Mouse (Mus musculus): ENCODE measurements around the gene Sorbs2.

Gene Sorbs2

DNA sequence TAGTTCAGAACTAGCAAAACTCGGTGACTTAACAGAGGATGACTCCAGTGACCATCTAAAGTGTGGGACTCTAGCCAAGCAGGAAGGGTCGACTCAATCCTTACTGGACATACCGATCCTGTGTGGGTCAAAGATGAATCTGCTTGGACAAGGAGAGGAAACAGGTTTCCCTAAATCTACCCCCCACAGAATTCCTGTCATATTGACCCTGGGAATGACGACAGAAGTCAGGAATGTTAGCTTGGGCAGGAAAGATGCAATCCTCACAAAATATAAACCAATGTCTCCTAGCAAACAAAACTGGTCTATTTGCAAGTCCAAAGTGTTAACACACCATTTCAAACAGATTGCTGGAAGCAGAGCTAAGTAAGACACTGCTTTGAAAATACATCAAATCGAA, 118.8 kb downstream of the Sorbs2 start:
- no peak for DNase-seq (ENCODE audit: low spot score)

DNA sequence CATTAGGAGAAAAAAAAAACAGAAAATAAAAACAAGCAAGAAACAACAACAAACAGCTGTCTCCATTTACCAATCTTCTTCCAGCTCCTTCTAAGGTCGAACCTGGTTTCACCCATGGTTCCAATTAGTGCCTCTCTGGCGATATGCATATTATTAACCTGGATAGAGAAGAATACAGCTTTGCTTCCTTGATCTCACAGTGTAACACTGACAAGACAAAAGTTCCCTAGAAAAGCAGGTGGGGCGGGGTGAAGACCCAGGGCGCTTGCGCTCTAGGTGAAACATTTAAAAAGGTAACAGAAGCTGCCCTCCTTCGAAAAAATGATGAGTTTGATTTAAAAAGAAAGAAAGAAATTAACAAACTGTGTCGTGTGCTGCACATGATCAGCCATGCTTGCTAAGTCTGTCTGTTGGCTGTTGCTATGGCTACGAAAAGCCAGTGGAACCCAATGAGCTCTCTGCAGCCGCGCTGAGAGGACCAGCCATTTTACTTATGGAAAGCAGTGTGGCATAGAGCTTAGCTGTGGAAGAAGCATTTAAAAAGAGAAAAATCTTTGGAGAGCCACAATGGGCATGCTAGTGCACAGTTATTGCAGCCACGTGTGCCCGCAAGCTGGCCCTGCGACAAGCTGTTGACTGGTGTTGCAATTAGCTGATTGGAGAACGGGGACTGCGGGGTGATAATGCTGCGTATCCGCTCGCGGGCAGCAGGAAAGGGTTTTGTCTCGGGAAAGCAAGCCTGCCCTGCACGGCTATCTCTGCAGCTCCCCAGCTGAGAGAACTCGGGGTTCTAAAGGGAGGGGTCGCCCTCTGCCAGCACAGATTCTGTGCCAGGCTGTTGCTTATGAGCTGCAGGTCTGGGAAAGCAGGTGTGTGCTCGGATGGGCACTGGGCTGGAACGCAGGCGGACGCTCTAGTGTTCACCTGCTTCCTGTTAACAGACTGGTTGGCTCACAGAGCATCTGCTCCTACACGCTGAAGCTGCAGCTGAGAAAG, 120.0 kb downstream of the Sorbs2 start:
- peak; percentile 18 for DNase-seq (ENCODE audit: low spot score)

DNA sequence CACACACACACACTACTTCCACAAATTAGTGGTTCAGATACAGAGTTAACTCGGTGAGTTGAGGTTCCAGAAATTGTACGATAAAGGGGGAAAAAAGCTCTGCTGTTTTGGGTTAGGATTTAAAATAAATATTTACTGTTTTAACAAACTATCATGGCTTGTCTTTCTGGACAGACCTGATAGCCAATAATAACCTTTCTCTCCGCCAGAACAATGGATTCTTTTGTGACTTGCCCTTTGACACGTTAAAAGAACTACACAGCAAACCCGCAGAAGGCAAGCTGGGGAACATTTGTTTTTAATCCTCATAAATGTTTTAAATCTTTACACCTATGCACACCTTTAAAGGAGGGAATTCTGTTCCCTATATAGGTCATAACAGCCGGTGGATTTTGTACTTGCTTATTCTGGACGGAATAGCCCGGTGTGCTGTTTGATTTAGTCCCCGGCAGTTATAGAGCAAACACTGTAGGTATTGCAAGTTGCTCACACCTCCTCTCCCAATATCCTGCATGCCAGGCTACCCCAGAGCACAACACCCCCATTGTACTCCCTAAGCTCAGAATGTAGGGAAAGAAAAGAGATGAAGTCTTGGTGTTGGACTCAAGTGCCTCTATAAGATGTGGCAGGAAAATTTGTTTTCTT, 121.0 kb downstream of the Sorbs2 start:
- DNase-seq (ENCODE audit: low spot score): no peak

DNA sequence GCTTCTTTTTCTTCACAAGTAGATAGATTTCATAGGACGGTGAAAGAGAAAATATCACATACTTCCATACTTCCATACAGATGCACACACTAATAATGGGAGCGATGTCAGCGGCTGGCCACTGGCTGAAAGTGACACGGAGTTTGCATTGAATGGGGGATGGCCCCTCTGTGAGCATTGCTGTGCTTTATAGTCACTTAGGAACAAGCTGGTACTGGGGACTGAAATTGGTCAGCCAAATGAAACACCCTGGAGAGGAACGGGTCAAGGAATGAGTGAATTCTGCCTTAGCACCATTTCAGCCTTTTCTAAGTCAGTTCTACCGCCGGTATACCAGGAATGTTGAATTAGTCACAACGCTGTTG, 121.5 kb downstream of the Sorbs2 start:
- no peak for DNase-seq (ENCODE audit: low spot score)

DNA sequence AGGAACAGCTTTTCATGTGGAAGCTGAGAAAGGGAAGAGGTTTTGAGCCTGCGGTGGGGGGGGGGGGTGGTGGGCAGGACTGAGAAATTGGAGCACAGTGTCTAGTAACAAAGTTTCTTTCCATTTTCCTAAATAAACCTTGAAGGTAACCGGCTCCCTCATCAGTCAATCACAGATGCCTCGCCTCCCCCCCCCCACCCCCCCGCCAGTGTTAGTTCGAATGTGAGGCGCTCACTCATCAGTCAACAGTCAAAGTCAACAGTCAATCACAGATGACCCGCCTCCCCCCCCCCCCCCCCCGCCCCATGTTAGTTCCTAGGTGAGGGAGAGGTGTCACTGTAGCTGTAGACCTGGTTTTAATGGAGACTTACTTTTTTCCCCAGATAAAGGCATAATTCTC, 123.4 kb downstream of the Sorbs2 start:
- DNase-seq (ENCODE audit: low spot score): no peak

DNA sequence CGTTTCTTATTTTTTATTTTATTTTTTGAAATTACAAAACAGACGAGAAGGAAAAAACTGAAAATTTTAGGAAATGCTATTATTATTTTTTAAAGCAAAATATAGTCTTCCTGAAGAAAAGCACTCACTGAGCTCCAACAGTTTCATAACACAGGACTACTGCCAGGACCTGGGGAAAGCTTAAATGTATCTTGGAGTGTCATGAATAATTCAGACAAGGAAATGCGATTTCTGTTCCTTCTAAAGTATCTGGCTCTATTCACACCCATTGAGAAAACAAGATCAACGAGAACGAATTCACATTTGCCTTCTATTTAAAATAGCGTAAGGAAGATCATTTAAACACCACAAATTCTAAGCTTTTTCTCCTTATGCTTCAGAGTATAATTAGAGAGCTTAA, 127.6 kb downstream of the Sorbs2 start:
- no peak for DNase-seq (ENCODE audit: low spot score)

DNA sequence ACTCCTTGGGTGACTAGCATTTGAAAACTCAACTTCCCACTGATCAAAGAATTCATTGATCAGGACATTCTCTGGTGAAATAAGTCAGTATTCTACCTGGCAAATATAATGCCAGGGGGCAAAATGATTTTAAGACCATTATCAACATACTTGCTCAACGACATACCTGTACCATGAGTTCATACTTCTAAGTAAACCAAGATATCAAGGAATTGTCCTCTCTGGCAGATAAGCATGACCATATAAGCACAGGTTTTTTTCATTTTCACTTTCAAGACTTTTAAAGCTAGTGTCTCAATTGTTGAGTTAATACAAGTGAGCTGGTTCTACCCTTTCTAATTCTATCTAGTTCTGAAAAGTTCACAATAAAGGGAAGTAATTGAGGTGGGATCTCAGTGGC, 130.2 kb downstream of the Sorbs2 start:
- no peak for DNase-seq (ENCODE audit: low spot score)

DNA sequence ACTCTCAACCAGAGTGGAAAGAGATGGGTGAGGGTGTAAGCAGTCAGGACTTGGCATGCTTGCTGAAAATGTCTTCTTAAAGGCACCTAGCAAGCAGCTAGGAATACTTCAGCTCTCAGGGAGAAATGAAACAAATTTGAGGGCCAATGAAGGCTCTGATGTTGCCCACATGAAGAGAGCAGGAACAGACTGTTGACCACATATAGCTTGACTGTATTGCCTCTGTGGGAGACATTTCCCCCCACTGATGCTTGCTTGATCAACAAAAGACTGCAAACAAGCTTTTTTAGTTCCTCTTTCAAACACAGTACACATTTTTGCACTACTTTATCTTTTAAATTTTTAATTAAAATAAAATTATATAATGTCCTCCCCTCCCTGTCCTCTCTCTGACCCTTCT, 131.9 kb downstream of the Sorbs2 start:
- no peak for DNase-seq (ENCODE audit: low spot score)

DNA sequence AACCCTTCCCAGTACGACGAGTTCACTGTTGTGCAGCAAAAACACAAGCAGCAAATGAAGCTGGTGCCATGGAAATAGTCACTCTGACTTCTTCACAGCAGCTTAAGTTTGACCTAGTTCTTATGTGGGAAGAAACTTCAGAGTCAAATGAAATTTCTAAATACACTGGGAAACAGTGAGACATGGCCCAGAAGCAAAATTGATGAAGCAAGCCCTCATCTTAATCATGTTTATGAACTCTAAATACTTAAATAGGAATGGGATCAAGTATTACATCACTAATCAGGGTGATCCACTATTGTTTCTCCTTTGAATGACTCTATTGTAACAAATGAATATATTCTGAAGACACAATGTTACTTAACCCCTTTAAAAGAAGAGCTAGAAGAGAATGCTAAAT, 137.1 kb downstream of the Sorbs2 start:
- DNase-seq (ENCODE audit: low spot score): no peak

DNA sequence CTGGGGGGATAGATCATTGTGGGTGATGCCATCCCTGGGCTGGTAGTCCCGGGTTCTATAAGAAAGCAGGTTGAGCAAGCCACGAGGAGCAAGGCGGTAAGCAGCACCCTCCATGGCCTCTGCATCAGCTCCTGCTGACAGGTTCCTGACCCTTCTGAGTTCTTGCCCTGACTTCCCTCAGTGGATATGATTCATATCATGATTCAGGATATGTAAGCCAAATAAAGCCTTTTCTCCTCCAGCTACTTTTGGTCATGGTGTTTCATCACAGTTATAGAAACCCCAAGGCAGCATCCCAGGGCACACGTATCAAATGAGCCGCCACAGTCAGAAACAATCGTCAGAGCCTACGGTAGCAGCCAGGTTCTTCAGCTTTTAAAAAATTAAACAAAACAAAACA, 141.5 kb downstream of the Sorbs2 start:
- DNase-seq (ENCODE audit: low spot score): no peak

DNA sequence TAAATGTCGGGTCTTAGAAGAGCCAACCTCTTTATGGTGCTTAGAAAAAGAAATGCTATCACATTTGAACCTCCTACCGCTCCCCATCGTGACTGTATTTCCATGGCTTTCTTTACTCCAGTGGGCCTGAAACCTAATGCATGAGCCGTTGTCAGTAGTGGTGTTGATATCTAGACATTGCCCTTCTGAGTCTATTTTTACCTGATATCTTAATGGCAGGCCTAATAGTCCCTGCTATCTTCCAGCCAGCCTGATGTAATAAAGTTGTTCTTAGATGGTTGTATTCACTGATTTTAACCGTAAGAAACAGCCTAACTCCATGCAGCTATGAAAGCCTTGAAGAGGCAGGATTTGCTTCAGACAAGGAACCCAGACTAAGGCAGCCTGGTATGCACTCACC, 142.4 kb downstream of the Sorbs2 start:
- DNase-seq (ENCODE audit: low spot score): no peak

DNA sequence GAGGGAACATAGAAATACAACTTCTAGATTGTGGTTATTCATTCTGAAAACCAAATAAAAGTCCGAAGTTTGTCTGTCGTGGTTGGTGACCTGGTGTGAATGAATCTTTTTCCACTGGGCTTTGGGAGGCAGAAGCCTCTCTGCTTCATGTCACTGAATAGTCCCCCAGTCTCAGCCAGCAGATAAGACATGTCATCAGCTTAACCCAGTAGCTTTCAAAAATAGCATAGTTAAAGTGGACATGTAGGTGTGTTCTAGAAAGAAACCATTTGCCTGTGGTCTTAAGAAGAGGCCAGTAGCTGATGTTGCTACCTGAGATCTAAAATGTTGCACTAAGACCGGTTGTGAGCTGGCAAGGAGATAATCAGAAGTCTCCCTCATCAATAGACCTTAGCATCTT, 150.4 kb downstream of the Sorbs2 start:
- no peak for DNase-seq (ENCODE audit: low spot score)

DNA sequence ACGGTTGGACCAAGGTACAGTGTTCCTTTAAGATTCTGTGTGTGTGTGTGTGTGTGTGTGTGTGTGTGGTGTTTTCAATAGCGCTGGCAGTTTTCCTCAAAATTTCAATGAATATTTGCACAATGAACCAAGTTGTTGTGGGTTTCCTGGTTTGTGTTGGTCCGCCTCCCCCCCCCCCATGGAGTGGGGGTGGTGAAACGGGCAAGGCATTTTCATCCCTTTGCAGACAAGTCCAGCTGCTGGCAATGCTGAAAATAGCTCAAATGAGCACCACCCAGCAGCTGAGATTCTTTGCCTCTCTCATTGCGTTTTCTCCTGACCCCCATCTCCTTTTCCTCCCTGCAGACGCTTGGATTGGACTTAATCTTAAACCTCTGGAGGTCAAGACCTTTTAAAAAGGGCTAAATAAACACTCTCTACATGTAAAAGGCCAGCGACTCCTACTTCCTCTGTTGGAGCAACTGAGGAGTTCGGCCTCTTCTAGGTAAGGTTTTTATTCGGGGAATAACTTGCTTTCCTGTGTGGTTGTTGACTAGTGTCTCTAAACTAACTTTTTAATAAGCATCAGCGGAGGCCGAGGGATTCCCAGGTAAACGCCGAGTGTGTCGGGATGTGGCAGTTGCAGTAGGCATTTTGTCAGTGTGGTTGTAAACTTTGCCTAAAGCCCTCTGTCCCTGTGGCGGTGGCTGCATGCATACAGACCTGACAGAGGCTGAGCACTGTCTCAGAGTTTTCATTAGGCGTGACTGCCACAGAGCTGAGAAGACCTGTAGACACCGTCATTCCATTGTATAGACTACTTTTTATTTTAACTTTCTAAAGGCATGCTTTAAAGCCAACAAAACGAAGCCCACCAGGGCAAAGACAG, 151.1 kb downstream of the Sorbs2 start:
- no peak for DNase-seq (ENCODE audit: low spot score)

DNA sequence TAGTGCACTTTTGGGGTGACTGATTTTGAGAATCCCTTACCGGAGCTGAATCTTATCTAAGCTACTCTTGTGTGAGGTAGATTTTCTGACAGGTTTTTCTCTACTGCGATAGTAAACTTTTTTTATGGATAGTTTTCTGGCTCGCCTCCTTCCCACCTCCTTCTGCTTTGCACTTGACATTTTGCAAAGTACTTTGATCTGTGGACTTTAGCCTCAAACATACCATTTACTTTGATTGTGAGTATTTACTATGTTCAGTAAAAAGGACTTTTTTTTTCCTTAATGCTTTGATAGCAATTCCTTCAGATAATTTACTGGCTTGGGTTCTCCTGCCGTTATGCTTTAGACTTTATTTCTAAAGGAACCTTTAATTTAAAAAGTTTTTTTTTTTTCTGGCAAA, 151.9 kb downstream of the Sorbs2 start:
- DNase-seq (ENCODE audit: low spot score): no peak

DNA sequence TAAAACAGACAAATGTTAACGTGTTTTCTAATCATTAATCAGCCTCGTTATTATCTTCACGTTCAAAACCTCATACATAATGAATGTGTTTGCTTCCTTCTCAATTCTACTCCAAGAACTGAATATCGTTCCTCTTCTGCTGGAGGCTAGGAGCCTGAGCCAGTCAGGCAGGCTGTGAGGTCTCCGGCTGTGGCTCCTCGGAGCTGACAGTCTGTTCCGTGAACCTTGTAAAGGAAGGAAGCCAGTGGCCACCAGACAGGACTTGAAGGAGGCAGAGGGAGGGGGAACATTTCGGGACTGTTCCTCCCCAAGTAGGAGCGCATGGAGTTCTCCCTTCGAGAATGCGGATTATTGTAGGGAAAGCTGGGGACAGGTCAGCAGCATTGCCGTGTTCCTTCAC, 153.0 kb downstream of the Sorbs2 start:
- DNase-seq (ENCODE audit: low spot score): no peak

DNA sequence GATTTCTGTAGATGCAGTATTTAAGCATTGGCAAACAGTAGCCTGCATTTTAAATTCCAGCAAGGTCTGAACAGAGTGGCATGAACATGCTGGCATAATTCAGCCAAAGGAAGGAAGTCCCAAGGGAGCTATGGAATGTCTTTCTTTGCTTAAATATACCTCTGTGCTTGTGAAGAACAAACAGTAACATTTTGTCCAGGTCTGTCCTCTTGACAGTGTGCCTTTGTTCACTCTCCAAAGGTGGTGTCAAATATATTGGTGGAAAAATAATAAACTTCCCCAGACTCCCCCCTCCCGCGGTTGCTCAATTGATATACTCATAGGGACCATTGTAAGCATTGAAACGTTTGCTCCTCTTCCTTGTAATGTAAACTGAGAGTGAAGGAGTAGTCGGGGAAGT, 154.0 kb downstream of the Sorbs2 start:
- DNase-seq (ENCODE audit: low spot score): no peak

DNA sequence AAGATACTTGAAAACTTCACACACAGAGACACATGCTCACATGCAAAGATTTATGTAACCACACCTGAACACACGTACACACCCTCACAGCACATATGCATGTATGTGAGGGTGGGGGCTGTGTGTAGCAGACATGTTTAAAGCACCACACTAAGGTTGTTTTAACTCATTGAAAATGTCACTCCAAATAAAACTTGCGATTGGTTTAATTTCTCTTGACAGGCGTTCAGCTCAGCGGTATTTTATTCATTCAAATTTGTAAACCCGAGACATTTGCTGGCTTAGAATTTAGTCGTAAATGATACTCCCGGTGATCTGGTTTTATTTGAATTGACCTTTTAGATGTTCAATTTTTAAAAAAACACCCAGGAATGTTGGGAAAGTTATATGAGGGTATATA, 158.6 kb downstream of the Sorbs2 start:
- DNase-seq (ENCODE audit: low spot score): no peak

DNA sequence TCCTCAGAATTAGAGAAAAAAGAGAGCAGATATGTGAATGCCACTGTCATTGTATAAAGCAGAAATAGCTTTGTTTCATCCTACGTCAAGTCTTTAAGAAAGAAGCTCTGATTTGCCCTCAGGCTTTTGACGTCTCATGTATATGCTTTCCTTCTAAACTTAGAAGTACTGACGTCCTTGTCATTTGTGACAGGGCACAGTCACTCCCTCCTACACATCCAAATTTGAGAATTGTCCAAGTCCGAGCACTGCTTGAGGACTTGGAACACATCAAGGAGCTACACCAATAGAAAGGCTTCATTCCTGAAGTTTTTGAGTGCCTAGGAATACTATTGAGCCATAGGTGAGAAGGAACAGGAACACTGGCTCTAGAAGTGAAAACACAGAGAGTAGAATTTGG, 165.6 kb downstream of the Sorbs2 start:
- no peak for DNase-seq (ENCODE audit: low spot score)

DNA sequence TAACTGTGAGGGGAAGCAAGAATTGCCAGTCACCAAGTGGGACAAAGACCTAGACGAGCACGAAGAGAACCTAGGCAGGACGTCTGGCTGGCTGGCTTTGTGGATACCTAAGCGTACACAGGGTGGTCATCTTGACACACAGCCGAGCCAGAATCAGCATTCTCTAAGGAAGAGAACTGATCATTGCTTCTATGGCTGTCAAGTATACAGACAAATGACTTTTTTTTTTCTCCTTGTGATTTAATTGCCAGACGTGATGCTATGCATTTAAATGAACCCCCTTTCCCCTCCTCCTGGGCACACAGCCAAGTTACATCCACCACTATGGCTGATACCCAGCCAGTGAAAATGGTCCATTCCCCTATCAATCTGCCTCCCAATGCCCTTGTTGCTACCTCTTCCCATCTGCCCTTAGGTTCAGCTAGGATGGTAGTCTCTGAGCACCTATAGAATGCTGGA, 168.3 kb downstream of the Sorbs2 start:
- no peak for DNase-seq (ENCODE audit: low spot score)

DNA sequence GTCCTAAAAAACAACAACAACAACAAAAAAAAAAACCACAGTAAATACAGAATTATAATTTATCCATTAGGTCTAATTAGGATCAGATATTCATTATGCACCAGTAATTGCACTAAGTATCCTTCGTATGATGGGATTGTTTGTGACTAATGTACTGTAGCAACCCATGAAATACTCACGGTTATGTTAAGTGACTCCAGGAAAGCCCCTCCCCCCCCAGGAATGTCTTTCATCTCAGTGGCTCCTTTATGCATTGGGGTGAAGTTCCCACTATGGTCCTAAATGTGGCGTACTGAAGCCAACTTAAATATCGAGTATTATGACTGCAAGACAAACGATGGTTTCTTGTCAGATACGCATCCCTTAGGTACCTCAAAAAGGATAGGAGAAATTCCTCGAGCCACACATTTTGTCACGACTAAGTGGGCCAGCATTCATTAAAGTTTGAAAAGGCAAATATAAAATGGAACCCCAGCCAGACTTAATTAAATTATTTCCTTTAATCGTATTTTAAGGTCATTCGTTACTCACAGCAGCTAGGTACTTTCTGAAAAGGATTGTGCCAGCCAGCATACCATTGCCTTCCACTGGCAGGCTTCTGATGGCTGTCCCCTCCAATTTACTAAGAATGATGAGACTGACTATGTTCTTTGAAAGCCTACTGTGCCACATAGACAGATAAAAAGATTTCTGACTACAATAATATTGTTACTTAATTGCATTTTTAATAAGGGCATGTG, 169.7 kb downstream of the Sorbs2 start:
- DNase-seq (ENCODE audit: low spot score): no peak

DNA sequence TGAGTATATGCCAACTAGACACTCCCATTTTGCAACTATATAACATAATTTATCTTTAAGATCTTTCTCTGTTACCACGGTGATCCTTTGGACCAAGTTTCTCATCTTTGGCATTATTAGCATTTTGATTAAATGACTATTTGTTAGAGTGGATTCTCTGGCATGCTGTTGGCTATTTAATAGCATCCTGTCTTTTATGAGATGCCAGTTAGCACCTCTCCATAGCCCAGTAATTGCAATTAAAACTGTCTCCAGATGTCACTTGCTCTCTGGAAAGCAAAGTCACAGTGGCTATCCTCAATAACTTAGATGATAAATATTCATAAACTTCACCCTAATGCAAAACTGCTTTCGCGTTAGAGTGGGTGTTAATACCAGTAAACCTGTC, 170.3 kb downstream of the Sorbs2 start:
- DNase-seq (ENCODE audit: low spot score): no peak

DNA sequence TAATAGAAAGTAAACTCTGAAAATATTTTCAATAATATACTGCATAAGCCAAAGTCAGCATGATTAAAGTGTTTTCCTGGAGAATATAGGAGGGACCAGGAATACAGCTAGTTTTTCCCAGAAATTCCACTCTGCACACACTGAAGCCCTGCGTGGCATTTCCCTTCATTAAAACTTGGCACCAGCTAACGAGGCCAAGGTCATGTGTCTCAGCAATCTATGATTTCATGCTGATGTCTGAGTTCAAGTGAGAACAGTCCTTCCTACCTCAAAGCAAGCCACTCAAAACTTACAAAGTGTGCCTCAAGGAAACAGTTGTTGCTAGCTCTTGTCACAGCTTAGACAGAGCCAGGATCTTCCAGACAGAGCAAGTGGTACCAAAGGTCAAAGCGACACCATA, 173.6 kb downstream of the Sorbs2 start:
- no peak for DNase-seq (ENCODE audit: low spot score)
